Mouse (Mus musculus): ENCODE data around the gene Vps52. TPM values are rescaled to one million over a fixed set of nuclear protein-coding genes. Genes with fewer than 3 reads are reported as not detected.

Gene Vps52
- 54.2 and 60.5 TPM in 2 replicates for polyA plus RNA-seq (2012; rRNA removed)

GRCm38 (mm10) chr17:33955555-33956214 lies at the start of gene Vps52, which contains the start of gene Rps18:
Vps52 (plus strand) TSS chr17:33955812.
Rps18 (minus strand) TSS chr17:33956001.
- H3K4me3 ChIP-seq (ENCODE audit: insufficient read depth, low read depth, low read length): peak within 1 kb of the TSS; percentile 95
- peak; percentile 99 for DNase-seq
- H3K36me3 ChIP-seq (ENCODE audit: control insufficient read depth, insufficient read depth, low read length): no peaks in the 10 kb centered on the region; the same call in none of the 2 replicates
- peak within 1 kb of the TSS; percentile 98 for H3K27ac ChIP-seq (ENCODE audit: insufficient read depth, low read depth, low read length)
- H3K27me3 ChIP-seq (replicated peaks; ENCODE audit: control insufficient read depth, insufficient read depth, low read length): no peaks in the 10 kb centered on the region
- TF ChIP-seq CTCF (conservative IDR thresholded peaks at IDR 0.05; ENCODE audit: insufficient read depth, insufficient read length, low read depth, low read length) (no peak), POLR2A (IDR thresholded peaks at IDR 0.05; ENCODE audit: low read depth, low read length) (peak; percentile 81)
- H3K4me1 ChIP-seq (ENCODE audit: control insufficient read depth, insufficient read depth, low read length): peaks cover 16% of the 10 kb centered on the region; the same call in 1 of the 2 replicates
- WGBS: under 1% methylated on average over 50 of the region's 50 CpGs

GRCm38 (mm10) chr17:33908331-33909076 lies 47.1 kb upstream of the Vps52 start:
- WGBS: under 1% methylated on average over 44 of the region's 44 CpGs
- peak; percentile 62 for DNase-seq
- Histone ChIP-seq H3K36me3 (ENCODE audit: control insufficient read depth, insufficient read depth, low read length) (no peaks in the 10 kb centered on the region; the same call in 1 of the 2 replicates), H3K27ac (ENCODE audit: insufficient read depth, low read depth, low read length) (peak overlapping the region; percentile 71), H3K4me3 (ENCODE audit: insufficient read depth, low read depth, low read length) (peak overlapping the region; percentile 66), H3K27me3 (replicated peaks; ENCODE audit: control insufficient read depth, insufficient read depth, low read length) (no peaks in the 10 kb centered on the region), H3K4me1 (ENCODE audit: control insufficient read depth, insufficient read depth, low read length) (peaks cover 4% of the 10 kb centered on the region; the same call in 1 of the 2 replicates)
- no peak for TF ChIP-seq CTCF (conservative IDR thresholded peaks at IDR 0.05; ENCODE audit: insufficient read depth, insufficient read length, low read depth, low read length)
- TF ChIP-seq POLR2A (IDR thresholded peaks at IDR 0.05; ENCODE audit: low read depth, low read length): no peak

GRCm38 (mm10) chr17:33909077-33909868 lies 46.3 kb upstream of the Vps52 start, which contains the start of gene Daxx:
Daxx (plus strand) TSS chr17:33909414.
- under 1% methylated on average over 67 of the region's 68 CpGs for WGBS
- peak; percentile 99 for DNase-seq
- peak; percentile 16 for TF ChIP-seq POLR2A (IDR thresholded peaks at IDR 0.05; ENCODE audit: low read depth, low read length)
- TF ChIP-seq CTCF (conservative IDR thresholded peaks at IDR 0.05; ENCODE audit: insufficient read depth, insufficient read length, low read depth, low read length): no peak
- H3K27ac ChIP-seq (ENCODE audit: insufficient read depth, low read depth, low read length): peak within 1 kb of the TSS; percentile 78
- H3K27me3 ChIP-seq (replicated peaks; ENCODE audit: control insufficient read depth, insufficient read depth, low read length): no peaks in the 10 kb centered on the region
- H3K36me3 ChIP-seq (ENCODE audit: control insufficient read depth, insufficient read depth, low read length): no peaks in the 10 kb centered on the region; the same call in 1 of the 2 replicates
- peak within 1 kb of the TSS; percentile 70 for H3K4me3 ChIP-seq (ENCODE audit: insufficient read depth, low read depth, low read length)
- peaks cover 4% of the 10 kb centered on the region; the same call in 1 of the 2 replicates for H3K4me1 ChIP-seq (ENCODE audit: control insufficient read depth, insufficient read depth, low read length)

- H3K36me3 ChIP-seq (ENCODE audit: control insufficient read depth, insufficient read depth, low read length): no peaks in the 10 kb centered on the region; the same call in 1 of the 2 replicates
- H3K4me3 ChIP-seq (ENCODE audit: insufficient read depth, low read depth, low read length): peak overlapping the region; percentile 70
- TF ChIP-seq CTCF (conservative IDR thresholded peaks at IDR 0.05; ENCODE audit: insufficient read depth, insufficient read length, low read depth, low read length) (no peak), POLR2A (IDR thresholded peaks at IDR 0.05; ENCODE audit: low read depth, low read length) (no peak)
- DNase-seq: peak; percentile 69
- H3K27me3 ChIP-seq (replicated peaks; ENCODE audit: control insufficient read depth, insufficient read depth, low read length): no peaks in the 10 kb centered on the region
- H3K4me1 ChIP-seq (ENCODE audit: control insufficient read depth, insufficient read depth, low read length): peaks cover 4% of the 10 kb centered on the region; the same call in 1 of the 2 replicates
- WGBS: 2% methylated on average over 14 of the region's 14 CpGs
- peak overlapping the region; percentile 78 for H3K27ac ChIP-seq (ENCODE audit: insufficient read depth, low read depth, low read length)
Measured at GRCm38 (mm10) chr17:33909869-33910250, 45.8 kb upstream of the Vps52 start.

- Histone ChIP-seq H3K4me3 (ENCODE audit: insufficient read depth, low read depth, low read length) (peak overlapping the region; percentile 70), H3K36me3 (ENCODE audit: control insufficient read depth, insufficient read depth, low read length) (no peaks in the 10 kb centered on the region; the same call in 1 of the 2 replicates), H3K4me1 (ENCODE audit: control insufficient read depth, insufficient read depth, low read length) (peaks cover 6% of the 10 kb centered on the region; the same call in 1 of the 2 replicates), H3K27me3 (replicated peaks; ENCODE audit: control insufficient read depth, insufficient read depth, low read length) (no peaks in the 10 kb centered on the region), H3K27ac (ENCODE audit: insufficient read depth, low read depth, low read length) (no peak overlapping the region)
- TF ChIP-seq CTCF (conservative IDR thresholded peaks at IDR 0.05; ENCODE audit: insufficient read depth, insufficient read length, low read depth, low read length): no peak
- no peak for TF ChIP-seq POLR2A (IDR thresholded peaks at IDR 0.05; ENCODE audit: low read depth, low read length)
- no peak for DNase-seq
- 38% methylated on average over 11 of the region's 11 CpGs for WGBS
Measured at GRCm38 (mm10) chr17:33910346-33911051, 45.1 kb upstream of the Vps52 start.

Measured in kidney, adult 2 months (tissue).